Mouse (Mus musculus) midbrain, postnatal 0 days (tissue): ENCODE data around the gene Nfatc4. TPM values are rescaled to one million over a fixed set of nuclear protein-coding genes. Genes with fewer than 3 reads are reported as not detected.

Experiments used
- ATAC-seq: fragments of 200-750 bp; cut with Nextera tagmentation; 2 replicates; pipeline ENCODE4 v1.8.0; 2017; ENCODE audit warnings: moderate number of reproducible peaks, mild to moderate bottlenecking, moderate TSS enrichment, moderate library complexity; ENCODE audit not compliant: low FRiP score
- DNase-seq: peaks from one replicate; pipeline ENCODE4 v3.0.0-alpha.2; 2015; ENCODE audit warnings: low spot score
- H3K27ac ChIP-seq: fragments of 300-500 bp; sonication (generic); 2 replicates; pipeline ENCODE4 v1.5.1; 2014; ENCODE audit warnings: low read depth, mild to moderate bottlenecking, low read length, mixed read lengths
- H3K27me3 ChIP-seq: fragments of 300-500 bp; sonication (generic); 2 replicates; pipeline ENCODE4 v1.6.1; 2014; ENCODE audit warnings: low read length, control low read depth, mixed read lengths; ENCODE audit not compliant: insufficient read depth
- H3K36me3 ChIP-seq: fragments of 300-500 bp; sonication (generic); 2 replicates; pipeline ENCODE4 v1.6.1; 2014; ENCODE audit warnings: low read length, control low read depth, mixed read lengths; ENCODE audit not compliant: insufficient read depth
- H3K4me1 ChIP-seq: fragments of 300-500 bp; sonication (generic); 2 replicates; pipeline ENCODE4 v1.6.1; 2014; ENCODE audit warnings: mild to moderate bottlenecking, control low read depth, antibody characterized with exemption, low read length, mixed read lengths; ENCODE audit not compliant: insufficient read depth
- H3K4me2 ChIP-seq: fragments of 300-500 bp; sonication (generic); 2 replicates; pipeline ENCODE4 v1.6.1; 2014; ENCODE audit warnings: low read depth, mild to moderate bottlenecking, low read length, mixed read lengths; ENCODE audit not compliant: poor library complexity, severe bottlenecking
- H3K4me3 ChIP-seq: fragments of 300-500 bp; sonication (generic); 2 replicates; pipeline ENCODE4 v1.5.1; 2014; ENCODE audit warnings: low read depth, mild to moderate bottlenecking, low read length, moderate library complexity
- H3K9ac ChIP-seq: fragments of 300-500 bp; sonication (generic); replicated peaks from 2 replicates; pipeline ENCODE4 v1.6.1; 2014; ENCODE audit warnings: mild to moderate bottlenecking, low read length, moderate library complexity, mixed read lengths; ENCODE audit not compliant: poor library complexity, severe bottlenecking
- H3K9me3 ChIP-seq: fragments of 300-500 bp; sonication (generic); 2 replicates; pipeline ENCODE4 v1.6.1; 2016; ENCODE audit warnings: low read length, control low read depth
- CTCF ChIP-seq: IDR thresholded peaks from 2 replicates; pipeline ENCODE4 v1.5.1; 2016; ENCODE audit warnings: antibody characterized with exemption, mild to moderate bottlenecking
- WGBS: fragments of 180-500 bp; shearing (Covaris S2); extraction: QIAGEN DNeasy Blood & Tissue Kit; methylation state at CpG from one replicate; pipeline ENCODE4 v1.1.7; 2014; 5-methylcytosine and 5-hydroxymethylcytosine counted together
- polyA plus RNA-seq: library from polyadenylated mRNA; unstranded; fragments of >200 nt; fragmentation: Nextera tagmentation; extraction: Ambion mirVana; gene quantifications from 2 replicates; pipeline ENCODE4 v1.2.1, GENCODE M21; 2015
- total RNA-seq: library from RNA; depleted of rRNA; stranded (reverse); fragments of >200 nt; gene quantifications from 2 replicates; pipeline ENCODE4 v1.2.3, GENCODE M21; 2014; rRNA removed

The Nfatc4 gene
- total and polyA plus RNA-seq, 2 experiments from 2014 or later: 4.2 to 12.9 TPM

DNA sequence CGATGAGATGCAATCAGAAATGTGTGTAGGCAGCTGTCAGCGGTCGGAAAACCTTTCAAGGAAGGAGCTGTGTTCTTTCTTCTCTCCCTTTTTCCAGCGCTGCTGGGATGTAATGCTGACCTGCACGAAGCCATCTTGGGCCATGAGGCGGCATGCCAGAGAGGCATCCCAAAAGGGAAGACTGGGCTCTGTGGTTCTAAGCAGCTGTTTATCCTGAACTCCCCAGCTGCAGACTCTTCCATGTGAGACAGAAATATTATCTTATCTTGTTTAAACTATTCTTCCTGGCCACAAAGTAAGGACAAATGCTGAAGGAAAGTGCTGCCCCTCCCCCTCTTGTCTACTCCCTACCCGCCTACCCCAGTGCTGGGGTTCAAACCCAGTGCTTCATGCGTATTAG lies 58.0 kb downstream of the Nfatc4 start:
- no peaks in the 10 kb centered on the region for H3K9me3 ChIP-seq
- no peaks in the 10 kb centered on the region for H3K36me3 ChIP-seq
- DNase-seq: no peak
- no peak overlapping the region for H3K4me2 ChIP-seq
- no peak for TF ChIP-seq CTCF
- no peak overlapping the region for H3K4me3 ChIP-seq
- no peak for ATAC-seq
- H3K27me3 ChIP-seq: no peaks in the 10 kb centered on the region
- H3K9ac ChIP-seq: no peak overlapping the region
- H3K4me1 ChIP-seq: peaks cover 4% of the 10 kb centered on the region
- WGBS: 79% methylated on average over 8 of the region's 8 CpGs
- H3K27ac ChIP-seq: no peak overlapping the region

GRCm38 (mm10) chr14:55882171-55882641 lies 59.3 kb downstream of the Nfatc4 start:
- TF ChIP-seq CTCF: no peak
- no peak for DNase-seq
- H3K27ac ChIP-seq: no peak overlapping the region
- no peak overlapping the region for H3K4me3 ChIP-seq
- no peak overlapping the region for H3K9ac ChIP-seq
- H3K27me3 ChIP-seq: no peaks in the 10 kb centered on the region
- H3K9me3 ChIP-seq: no peaks in the 10 kb centered on the region
- H3K4me1 ChIP-seq: peaks cover 4% of the 10 kb centered on the region
- peaks cover 4% of the 10 kb centered on the region for H3K36me3 ChIP-seq
- no peak for ATAC-seq
- no peak overlapping the region for H3K4me2 ChIP-seq
- WGBS: 70% methylated on average over 6 of the region's 6 CpGs

- DNase-seq: no peak
- WGBS: 94% methylated on average over 13 of the region's 13 CpGs
Measured at GRCm38 (mm10) chr14:55883149-55883661, 60.3 kb downstream of the Nfatc4 start.

More at GRCm38 (mm10) chr14:55883149-55883661, 60.3 kb downstream of the Nfatc4 start:
- Histone ChIP-seq H3K4me2 (no peak overlapping the region), H3K4me1 (peaks cover 4% of the 10 kb centered on the region), H3K36me3 (peaks cover 13% of the 10 kb centered on the region), H3K9ac (no peak overlapping the region), H3K27ac (no peak overlapping the region), H3K9me3 (no peaks in the 10 kb centered on the region), H3K27me3 (no peaks in the 10 kb centered on the region), H3K4me3 (no peak overlapping the region)
- ATAC-seq: no peak
- no peak for TF ChIP-seq CTCF

Other genes with a start within 250 kb of the Nfatc4 start
Only the 30 nearest of the 34 such genes appear.
- 62.8 and 69.6 TPM in 2 replicates for gene Psme2, start 232.0 kb upstream of the Nfatc4 start, total RNA-seq
- 157 and 184 TPM in 2 replicates for gene Psme2, start 232.0 kb upstream of the Nfatc4 start, polyA plus RNA-seq
- 19.8 and 26.7 TPM in 2 replicates for gene Rnf31, start 231.4 kb upstream of the Nfatc4 start, total RNA-seq
- gene Rnf31, start 231.4 kb upstream of the Nfatc4 start, polyA plus RNA-seq: 20.4 and 23.0 TPM in 2 replicates
- 17.1 and 18.2 TPM in 2 replicates for gene Irf9, start 219.6 kb upstream of the Nfatc4 start, total RNA-seq
- 7.4 and 8.3 TPM in 2 replicates for gene Irf9, start 219.6 kb upstream of the Nfatc4 start, polyA plus RNA-seq
- gene Rec8, start 205.1 kb upstream of the Nfatc4 start, total RNA-seq: 6.0 and 11.1 TPM in 2 replicates
- gene Rec8, start 205.1 kb upstream of the Nfatc4 start, polyA plus RNA-seq: 7.6 and 8.7 TPM in 2 replicates
- 109 and 122 TPM in 2 replicates for gene Ipo4, start 187.2 kb upstream of the Nfatc4 start, total RNA-seq
- 104 and 112 TPM in 2 replicates for gene Ipo4, start 187.2 kb upstream of the Nfatc4 start, polyA plus RNA-seq
- 6.3 and 6.7 TPM in 2 replicates for gene Gm49378, start 185.2 kb upstream of the Nfatc4 start, total RNA-seq
- gene Gm49378, start 185.2 kb upstream of the Nfatc4 start, polyA plus RNA-seq: 2.3 and 2.8 TPM in 2 replicates
- gene Tm9sf1, start 179.3 kb upstream of the Nfatc4 start, total RNA-seq: 47.7 and 60.3 TPM in 2 replicates
- 48.2 and 54.3 TPM in 2 replicates for gene Tm9sf1, start 179.3 kb upstream of the Nfatc4 start, polyA plus RNA-seq
- gene Tssk4, start 173.0 kb upstream of the Nfatc4 start, total RNA-seq: 0.14 and 0.16 TPM in 2 replicates
- gene Tssk4, start 173.0 kb upstream of the Nfatc4 start, polyA plus RNA-seq: 0.28 and 0.36 TPM in 2 replicates
- 46.7 and 53.7 TPM in 2 replicates for gene Mdp1, start 162.6 kb upstream of the Nfatc4 start, total RNA-seq
- 77.9 and 82.2 TPM in 2 replicates for gene Mdp1, start 162.6 kb upstream of the Nfatc4 start, polyA plus RNA-seq
- 19.9 and 24.4 TPM in 2 replicates for gene Gmpr2, start 151.2 kb upstream of the Nfatc4 start, total RNA-seq
- gene Gmpr2, start 151.2 kb upstream of the Nfatc4 start, polyA plus RNA-seq: 35.5 and 36.7 TPM in 2 replicates
- gene Nedd8, start 151.0 kb upstream of the Nfatc4 start, total RNA-seq: 129 and 133 TPM in 2 replicates
- gene Nedd8, start 151.0 kb upstream of the Nfatc4 start, polyA plus RNA-seq: 569 and 590 TPM in 2 replicates
- 14.6 and 15.7 TPM in 2 replicates for gene Tinf2, start 141.3 kb upstream of the Nfatc4 start, total RNA-seq
- gene Tinf2, start 141.3 kb upstream of the Nfatc4 start, polyA plus RNA-seq: 19.9 and 23.6 TPM in 2 replicates
- gene Tgm1, start 109.2 kb upstream of the Nfatc4 start, total RNA-seq: 0.16 and 0.38 TPM in 2 replicates
- 0.14 and 0.18 TPM in 2 replicates for gene Tgm1, start 109.2 kb upstream of the Nfatc4 start, polyA plus RNA-seq
- 75.1 and 94.5 TPM in 2 replicates for gene Rabggta, start 100.9 kb upstream of the Nfatc4 start, total RNA-seq
- 61.9 and 62.6 TPM in 2 replicates for gene Rabggta, start 100.9 kb upstream of the Nfatc4 start, polyA plus RNA-seq
- gene Dhrs1, start 77.5 kb upstream of the Nfatc4 start, total RNA-seq: 75.1 and 94.0 TPM in 2 replicates
- 72.0 and 73.3 TPM in 2 replicates for gene Dhrs1, start 77.5 kb upstream of the Nfatc4 start, polyA plus RNA-seq
- gene Nop9, start 77.5 kb upstream of the Nfatc4 start, total RNA-seq: 22.0 and 30.4 TPM in 2 replicates
- gene Nop9, start 77.5 kb upstream of the Nfatc4 start, polyA plus RNA-seq: 17.3 and 17.8 TPM in 2 replicates
- 0.66 and 2.6 TPM in 2 replicates for gene Cideb, start 64.7 kb upstream of the Nfatc4 start, total RNA-seq
- gene Cideb, start 64.7 kb upstream of the Nfatc4 start, polyA plus RNA-seq: 0.25 and 1.1 TPM in 2 replicates
- 0.38 and 1.6 TPM in 2 replicates for gene Ltb4r2, start 61.7 kb upstream of the Nfatc4 start, total RNA-seq
- 0.43 and 0.60 TPM in 2 replicates for gene Ltb4r2, start 61.7 kb upstream of the Nfatc4 start, polyA plus RNA-seq
- 0.88 and 1.8 TPM in 2 replicates for gene Ltb4r1, start 57.2 kb upstream of the Nfatc4 start, total RNA-seq
- gene Ltb4r1, start 57.2 kb upstream of the Nfatc4 start, polyA plus RNA-seq: 0.94 and 1.1 TPM in 2 replicates
- gene Adcy4, start 39.0 kb upstream of the Nfatc4 start, total RNA-seq: 3.6 and 4.0 TPM in 2 replicates
- 1.7 TPM in 2 replicates for gene Adcy4, start 39.0 kb upstream of the Nfatc4 start, polyA plus RNA-seq
- gene Ripk3, start 34.3 kb upstream of the Nfatc4 start, total RNA-seq: 0.27 TPM in 1 of 2 replicates, not detected in the other
- gene Ripk3, start 34.3 kb upstream of the Nfatc4 start, polyA plus RNA-seq: 1.3 and 3.0 TPM in 2 replicates
- 36.4 and 42.0 TPM in 2 replicates for gene Nynrin, start 30.9 kb downstream of the Nfatc4 start, total RNA-seq
- 6.8 and 7.2 TPM in 2 replicates for gene Nynrin, start 30.9 kb downstream of the Nfatc4 start, polyA plus RNA-seq
- 0.66 and 1.8 TPM in 2 replicates for gene Cbln3, start 61.2 kb downstream of the Nfatc4 start, total RNA-seq
- gene Cbln3, start 61.2 kb downstream of the Nfatc4 start, polyA plus RNA-seq: 0.43 and 0.54 TPM in 2 replicates
- gene Khnyn, start 61.8 kb downstream of the Nfatc4 start, total RNA-seq: 14.2 and 19.9 TPM in 2 replicates
- gene Khnyn, start 61.8 kb downstream of the Nfatc4 start, polyA plus RNA-seq: 6.3 and 6.5 TPM in 2 replicates
- 143 and 146 TPM in 2 replicates for gene Sdr39u1, start 77.1 kb downstream of the Nfatc4 start, total RNA-seq
- 131 and 162 TPM in 2 replicates for gene Sdr39u1, start 77.1 kb downstream of the Nfatc4 start, polyA plus RNA-seq
- 2.7 TPM in 1 of 2 replicates, not detected in the other for gene Cma1, start 121.5 kb downstream of the Nfatc4 start, total RNA-seq
- gene Cma1, start 121.5 kb downstream of the Nfatc4 start, polyA plus RNA-seq: 0.42 and 1.7 TPM in 2 replicates
- not detected in 2 replicates for gene Cma2, start 127.8 kb downstream of the Nfatc4 start, total RNA-seq
- gene Cma2, start 127.8 kb downstream of the Nfatc4 start, polyA plus RNA-seq: not detected in 2 replicates
- gene Mcpt1, start 194.8 kb downstream of the Nfatc4 start, total RNA-seq: not detected in 2 replicates
- not detected in 2 replicates for gene Mcpt1, start 194.8 kb downstream of the Nfatc4 start, polyA plus RNA-seq
- gene Mcpt9, start 207.4 kb downstream of the Nfatc4 start, total RNA-seq: not detected in 2 replicates
- gene Mcpt9, start 207.4 kb downstream of the Nfatc4 start, polyA plus RNA-seq: not detected in 2 replicates
- gene Mcpt2, start 218.9 kb downstream of the Nfatc4 start, total RNA-seq: not detected in 2 replicates
- not detected in 2 replicates for gene Mcpt2, start 218.9 kb downstream of the Nfatc4 start, polyA plus RNA-seq